Mouse (Mus musculus) lung, postnatal 10 days (tissue): ENCODE data around the gene Gm6205.
"Not testable (repeated sequence)": the region's sequence is repeated elsewhere in the genome, so short reads cannot be mapped to it uniquely, and the experiment has no call there.

ENCODE experiments used
- DNase-seq: peaks from one replicate; pipeline ENCODE4 v3.0.0; 2021

Gene Gm6205

GRCm38 (mm10) chr5:94648082-94648481, at the start of gene Gm6205:
Gene Gm6205, plus strand, starts transcription at chr5:94648382.
- DNase-seq = not testable (repeated sequence)

- DNase-seq = not testable (repeated sequence)
Observed at GRCm38 (mm10) chr5:94616242-94616641, 31.9 kb upstream of the Gm6205 start, which contains the start of gene Gm3147. Gene Gm3147, minus strand, starts transcription at chr5:94616342.

- DNase-seq = not testable (repeated sequence)
Observed at GRCm38 (mm10) chr5:94623679-94624078, 24.5 kb upstream of the Gm6205 start, which contains the start of gene Gm6509. Gene Gm6509, plus strand, starts transcription at chr5:94623979.
